Mouse (Mus musculus) C2C12 (cell line): ENCODE data around the gene Hist1h2br. TPM values are rescaled to one million over a fixed set of nuclear protein-coding genes. Genes with fewer than 3 reads are reported as not detected.
"Not testable (repeated sequence)": the region's sequence is repeated elsewhere in the genome, so short reads cannot be mapped to it uniquely, and the experiment has no call there.

Experiments
- H3K27me3 ChIP-seq: one replicate; pipeline ENCODE4 v1.6.1; 2011; ENCODE audit not compliant: control insufficient read depth, insufficient read depth, insufficient read length
- H3K36me3 ChIP-seq: one replicate; pipeline ENCODE4 v1.6.1; 2011; ENCODE audit not compliant: control insufficient read depth, insufficient read depth
- H3K4me3 ChIP-seq: one replicate; pipeline ENCODE4 v1.5.1; 2011; ENCODE audit warnings: mild to moderate bottlenecking, control low read depth; ENCODE audit not compliant: poor library complexity, insufficient read depth, severe bottlenecking
- H3K79me2 ChIP-seq: one replicate; pipeline ENCODE4 v1.6.1; 2011; ENCODE audit not compliant: control insufficient read depth, insufficient read depth
- H3K79me3 ChIP-seq: one replicate; pipeline ENCODE4 v1.6.1; 2011; ENCODE audit warnings: low read depth, control low read depth
- H3ac ChIP-seq: one replicate; pipeline ENCODE3; 2011; ENCODE audit warnings: low read depth; ENCODE audit not compliant: control insufficient read depth, insufficient read length
- CEBPB ChIP-seq: IDR thresholded peaks from one replicate; pipeline ENCODE4 v1.6.1; 2011; ENCODE audit warnings: low read depth, mild to moderate bottlenecking, control low read depth, moderate library complexity
- CTCF ChIP-seq: IDR thresholded peaks from one replicate; pipeline ENCODE4 v1.5.1; 2011; ENCODE audit not compliant: control insufficient read depth, insufficient read depth, insufficient read length
- FOSL1 ChIP-seq: IDR thresholded peaks from one replicate; pipeline ENCODE4 v1.8.0; 2011; ENCODE audit warnings: mild to moderate bottlenecking, low read length; ENCODE audit not compliant: poor library complexity, insufficient read depth, severe bottlenecking
- MAX ChIP-seq: IDR thresholded peaks from one replicate; pipeline ENCODE4 v1.6.1; 2011; ENCODE audit warnings: mild to moderate bottlenecking, control low read depth
- MYOD1 ChIP-seq: IDR thresholded peaks from one replicate; pipeline ENCODE4 v1.6.1; 2011; ENCODE audit warnings: low read depth; ENCODE audit not compliant: control insufficient read depth, insufficient read length
- MYOG ChIP-seq: IDR thresholded peaks from one replicate; pipeline ENCODE4 v1.6.1; 2011; ENCODE audit not compliant: control insufficient read depth, insufficient read length; ENCODE audit errors: extremely low read depth
- USF1 ChIP-seq: IDR thresholded peaks from one replicate; pipeline ENCODE4 v1.6.1; 2011; ENCODE audit warnings: low read depth, mild to moderate bottlenecking, control low read depth, moderate library complexity
- polyA plus RNA-seq: library from polyadenylated mRNA; unstranded; fragments of >200 nt; fragmentation: generic; extraction: Trizol; gene quantifications from one replicate; pipeline ENCODE4 v1.2.1, GENCODE M21; 2012; ENCODE audit warnings: missing spikeins

Hist1h2br gene
- polyA plus RNA-seq, 1 experiment, result 19.7 TPM

- H3K79me2 ChIP-seq, result no peaks in the 10 kb centered on the region
- no peak for TF ChIP-seq MAX
- no peak for TF ChIP-seq MYOD1
- TF ChIP-seq USF1, result no peak
- TF ChIP-seq CTCF, result no peak
- TF ChIP-seq FOSL1, result no peak
- no peak for TF ChIP-seq CEBPB
- TF ChIP-seq MYOG, result no peak
- no peak overlapping the region for H3K4me3 ChIP-seq
- no peaks in the 10 kb centered on the region for H3K79me3 ChIP-seq
- H3K36me3 ChIP-seq, result no peaks in the 10 kb centered on the region
- no peaks in the 10 kb centered on the region for H3K27me3 ChIP-seq
- no peak overlapping the region for H3ac ChIP-seq
Observed at GRCm38 (mm10) chr13:21789925-21790324, 43.6 kb upstream of the Hist1h2br start.

- no peak overlapping the region for H3K4me3 ChIP-seq
- H3K27me3 ChIP-seq, result no peaks in the 10 kb centered on the region
- TF ChIP-seq CEBPB, result no peak
- no peak for TF ChIP-seq MYOG
- TF ChIP-seq USF1, result no peak
- no peak for TF ChIP-seq MAX
- TF ChIP-seq MYOD1, result no peak
- no peak for TF ChIP-seq FOSL1
- no peak for TF ChIP-seq CTCF
- H3K79me3 ChIP-seq, result no peaks in the 10 kb centered on the region
- no peaks in the 10 kb centered on the region for H3K36me3 ChIP-seq
- no peaks in the 10 kb centered on the region for H3K79me2 ChIP-seq
- no peak overlapping the region for H3ac ChIP-seq
Observed at GRCm38 (mm10) chr13:21790601-21791283, 42.8 kb upstream of the Hist1h2br start.

GRCm38 (mm10) chr13:21795584-21795983, 38.0 kb upstream of the Hist1h2br start:
- no peak for TF ChIP-seq MYOD1
- TF ChIP-seq USF1, result no peak
- TF ChIP-seq CEBPB, result no peak
- no peak for TF ChIP-seq MYOG
- TF ChIP-seq FOSL1, result no peak
- no peak for TF ChIP-seq CTCF
- TF ChIP-seq MAX, result no peak
- Histone ChIP-seq H3K27me3 (no peaks in the 10 kb centered on the region), H3K79me3 (no peaks in the 10 kb centered on the region), H3K36me3 (no peaks in the 10 kb centered on the region), H3K4me3 (no peak overlapping the region), H3K79me2 (no peaks in the 10 kb centered on the region), H3ac (no peak overlapping the region)

GRCm38 (mm10) chr13:21797163-21797562, 36.4 kb upstream of the Hist1h2br start:
- H3K4me3 ChIP-seq, H3ac ChIP-seq, H3K79me2 ChIP-seq, H3K79me3 ChIP-seq, H3K36me3 ChIP-seq, H3K27me3 ChIP-seq: not testable (repeated sequence)

- not testable (repeated sequence) for H3K4me3 ChIP-seq, H3K27me3 ChIP-seq, H3K79me3 ChIP-seq, H3K79me2 ChIP-seq, H3K36me3 ChIP-seq, H3ac ChIP-seq
Observed at GRCm38 (mm10) chr13:21803058-21803457, 30.5 kb upstream of the Hist1h2br start.

- not testable (repeated sequence) for H3K27me3 ChIP-seq, H3ac ChIP-seq, H3K4me3 ChIP-seq, H3K79me2 ChIP-seq, H3K79me3 ChIP-seq, H3K36me3 ChIP-seq
Observed at GRCm38 (mm10) chr13:21810073-21810472, 23.5 kb upstream of the Hist1h2br start, which contains the start of the genes Hist1h2bq and Hist1h2ao. TSS of gene Hist1h2bq (minus strand) at chr13:21810197. TSS of gene Hist1h2ao (plus strand) at chr13:21810465.

GRCm38 (mm10) chr13:21811074-21811473, 22.5 kb upstream of the Hist1h2br start:
- H3K79me3 ChIP-seq, H3K4me3 ChIP-seq, H3K36me3 ChIP-seq, H3ac ChIP-seq, H3K27me3 ChIP-seq, H3K79me2 ChIP-seq: not testable (repeated sequence)

GRCm38 (mm10) chr13:21811539-21811938, 22.0 kb upstream of the Hist1h2br start, which contains the start of gene Hist1h4m:
TSS of gene Hist1h4m (plus strand) at chr13:21811746.
- not testable (repeated sequence) for H3K36me3 ChIP-seq, H3K4me3 ChIP-seq, H3K27me3 ChIP-seq, H3K79me2 ChIP-seq, H3ac ChIP-seq, H3K79me3 ChIP-seq
